Mouse (Mus musculus) G1E (cell line): Measurements from ENCODE around the gene Dek. TPM values are rescaled to one million over a fixed set of nuclear protein-coding genes. Genes with fewer than 3 reads are reported as not detected.

Experiments
- ATAC-seq: 2 replicates; pipeline ENCODE4 v1.8.0; 2016; ENCODE audit warnings: mild to moderate bottlenecking; ENCODE audit not compliant: insufficient number of reproducible peaks, poor library complexity, low FRiP score, severe bottlenecking; ENCODE audit errors: extremely low read depth
- DNase-seq: peaks from one replicate; pipeline ENCODE4 v3.0.0; 2012; ENCODE audit warnings: low spot score
- H3K27me3 ChIP-seq: 2 replicates; pipeline ENCODE4 v1.6.1; 2012; ENCODE audit warnings: mild to moderate bottlenecking, low read length, inconsistent platforms; ENCODE audit not compliant: insufficient read depth
- H3K36me3 ChIP-seq: replicated peaks from 2 replicates; pipeline ENCODE3; 2012; ENCODE audit warnings: mild to moderate bottlenecking, inconsistent platforms
- H3K4me1 ChIP-seq: 2 replicates; pipeline ENCODE4 v1.6.1; 2012; ENCODE audit warnings: low read depth, low read length, inconsistent platforms, mixed read lengths; ENCODE audit not compliant: insufficient read depth
- H3K4me3 ChIP-seq: 2 replicates; pipeline ENCODE4 v1.5.1; 2012; ENCODE audit warnings: low read depth, mild to moderate bottlenecking, inconsistent platforms, low read length, moderate library complexity, mixed read lengths
- H3K9me3 ChIP-seq: replicated peaks from 2 replicates; pipeline ENCODE4 v1.6.1; 2012; ENCODE audit warnings: inconsistent platforms
- CTCF ChIP-seq: IDR thresholded peaks from 2 replicates; pipeline ENCODE4 v1.5.1; 2012; ENCODE audit warnings: low read depth, low read length, inconsistent platforms, mixed read lengths
- GATA1 ChIP-seq: IDR thresholded peaks from 2 replicates; pipeline ENCODE4 v1.6.1; 2012; ENCODE audit warnings: borderline replicate concordance, low read length, inconsistent platforms, mixed read lengths
- GATA2 ChIP-seq: IDR thresholded peaks from 2 replicates; pipeline ENCODE4 v1.6.1; 2012; ENCODE audit warnings: low read depth, low read length, inconsistent platforms, borderline replicate concordance
- POLR2AphosphoS5 ChIP-seq: IDR thresholded peaks from 2 replicates; pipeline ENCODE4 v1.6.1; 2012; ENCODE audit warnings: low read depth, low read length, inconsistent platforms; ENCODE audit not compliant: insufficient replicate concordance
- TAL1 ChIP-seq: conservative IDR thresholded peaks from 2 replicates; pipeline ENCODE4 v1.6.1; 2012; ENCODE audit warnings: low read depth, low read length, inconsistent platforms, mixed read lengths
- polyA plus RNA-seq: library from polyadenylated mRNA; stranded (reverse); fragments of >175 nt; gene quantifications from 2 replicates; pipeline ENCODE4 v1.2.3, GENCODE M21; 2012
- total RNA-seq, 2 experiments: library from RNA; stranded (forward) in 1 of 2; stranded (reverse) in 1 of 2; fragments of 200-1000 nt in 1 of 2; fragments of >200 nt in 1 of 2; fragmentation: Nextera tagmentation in 1 of 2; gene quantifications; 2 replicates each; pipeline ENCODE4 v1.2.3; 2014 to 2017

The Dek gene
- 382 and 385 TPM in 2 replicates for total RNA-seq (2014; fragmentation: Nextera tagmentation)
- 390 and 495 TPM in 2 replicates for total RNA-seq (2017)
- polyA plus RNA-seq: 968 and 1,197 TPM in 2 replicates

GRCm38 (mm10) chr13:47105711-47106579 is at the start of gene Dek:
TSS of gene Dek (minus strand) at chr13:47106201.
- no peak for TF ChIP-seq GATA1
- TF ChIP-seq GATA2: no peak
- H3K27me3 ChIP-seq: no peaks in the 10 kb centered on the region
- peak within 1 kb of the TSS; percentile 86 for H3K4me3 ChIP-seq
- DNase-seq: peak; percentile 80
- H3K4me1 ChIP-seq: peaks cover 51% of the 10 kb centered on the region
- peak; percentile 38 for ATAC-seq
- H3K36me3 ChIP-seq: peaks cover 24% of the 10 kb centered on the region
- H3K9me3 ChIP-seq: no peaks in the 10 kb centered on the region

DNA sequence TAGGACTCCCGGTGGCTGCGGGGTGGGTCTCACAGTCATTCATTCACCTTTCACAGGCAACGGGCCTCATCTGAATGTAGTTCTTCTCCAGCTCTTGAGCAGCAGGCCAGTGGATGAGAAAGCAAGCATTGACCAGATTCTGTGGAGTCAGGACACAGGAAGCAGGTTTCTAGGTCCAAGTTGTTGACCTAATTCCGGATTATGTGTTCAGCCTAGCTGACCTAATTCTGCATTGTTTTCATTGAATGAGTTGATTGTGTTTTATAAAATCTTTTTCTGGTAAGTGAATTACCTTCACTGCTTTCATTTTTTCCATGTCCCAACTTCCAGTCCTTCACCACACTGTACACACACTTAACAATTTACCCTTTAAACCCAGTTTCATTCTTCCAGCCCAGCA is 48.9 kb upstream of the Dek start:
- Histone ChIP-seq H3K36me3 (peaks cover 28% of the 10 kb centered on the region), H3K9me3 (no peaks in the 10 kb centered on the region), H3K4me1 (peaks cover 20% of the 10 kb centered on the region; the same call in 1 of the 2 replicates), H3K4me3 (no peak overlapping the region), H3K27me3 (no peaks in the 10 kb centered on the region)
- DNase-seq (no peak), ATAC-seq (no peak)
- no peak for TF ChIP-seq TAL1
- TF ChIP-seq CTCF: no peak
- no peak for TF ChIP-seq GATA2
- no peak for TF ChIP-seq GATA1
- no peak for TF ChIP-seq POLR2AphosphoS5

DNA sequence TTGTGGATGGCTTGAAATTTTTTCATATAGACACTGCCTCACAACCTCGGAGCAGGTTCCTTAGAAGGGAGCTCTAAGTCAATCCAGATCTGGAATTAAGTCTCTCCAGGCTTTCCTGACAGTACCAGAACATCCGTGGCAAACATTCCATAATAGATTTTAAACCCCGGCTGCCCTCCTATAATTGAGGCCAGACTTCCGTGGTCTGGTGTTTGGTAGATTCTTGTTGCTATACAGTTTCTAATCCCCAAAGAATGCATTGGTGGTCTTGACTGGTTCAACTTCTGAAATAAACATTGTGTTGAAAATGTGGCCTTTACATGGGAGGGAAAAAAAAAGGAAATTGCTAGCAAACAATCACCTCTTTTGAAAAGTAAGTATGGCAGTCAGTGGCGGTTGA is 47.2 kb upstream of the Dek start:
- no peak overlapping the region for H3K4me3 ChIP-seq
- ATAC-seq (no peak), DNase-seq (no peak)
- no peaks in the 10 kb centered on the region for H3K9me3 ChIP-seq
- no peaks in the 10 kb centered on the region for H3K27me3 ChIP-seq
- peaks cover 24% of the 10 kb centered on the region for H3K36me3 ChIP-seq
- TF ChIP-seq GATA1 (no peak), POLR2AphosphoS5 (no peak), CTCF (no peak), GATA2 (no peak), TAL1 (no peak)
- peaks cover 24% of the 10 kb centered on the region for H3K4me1 ChIP-seq

DNA sequence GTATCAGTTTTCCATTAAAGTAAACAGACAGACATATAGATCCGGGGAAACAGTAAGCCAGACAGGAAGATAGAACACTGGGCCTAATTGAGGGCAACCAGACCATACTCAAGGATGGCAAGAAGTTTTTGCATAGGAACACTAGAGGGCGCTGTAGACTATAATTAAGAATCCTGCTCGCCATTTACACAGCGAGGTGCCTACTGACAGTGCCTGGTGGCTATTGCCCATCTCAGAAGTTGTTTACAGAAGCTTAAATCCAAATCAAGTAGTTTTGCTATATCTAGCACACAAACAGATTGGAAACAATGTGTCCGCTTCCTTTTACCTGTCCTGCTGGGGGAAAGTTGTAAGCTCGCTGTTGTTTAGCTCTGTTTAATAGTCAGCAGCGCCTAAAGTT is 46.4 kb upstream of the Dek start:
- no peak for TF ChIP-seq POLR2AphosphoS5
- TF ChIP-seq TAL1: no peak
- no peak for TF ChIP-seq GATA1
- TF ChIP-seq CTCF: peak; percentile 49
- TF ChIP-seq GATA2: no peak
- peaks cover 30% of the 10 kb centered on the region for H3K4me1 ChIP-seq
- no peak overlapping the region for H3K4me3 ChIP-seq
- peaks cover 25% of the 10 kb centered on the region for H3K36me3 ChIP-seq
- DNase-seq (peak; percentile 23), ATAC-seq (no peak; the same call in 1 of the 2 replicates)
- H3K27me3 ChIP-seq: no peaks in the 10 kb centered on the region
- no peaks in the 10 kb centered on the region for H3K9me3 ChIP-seq

DNA sequence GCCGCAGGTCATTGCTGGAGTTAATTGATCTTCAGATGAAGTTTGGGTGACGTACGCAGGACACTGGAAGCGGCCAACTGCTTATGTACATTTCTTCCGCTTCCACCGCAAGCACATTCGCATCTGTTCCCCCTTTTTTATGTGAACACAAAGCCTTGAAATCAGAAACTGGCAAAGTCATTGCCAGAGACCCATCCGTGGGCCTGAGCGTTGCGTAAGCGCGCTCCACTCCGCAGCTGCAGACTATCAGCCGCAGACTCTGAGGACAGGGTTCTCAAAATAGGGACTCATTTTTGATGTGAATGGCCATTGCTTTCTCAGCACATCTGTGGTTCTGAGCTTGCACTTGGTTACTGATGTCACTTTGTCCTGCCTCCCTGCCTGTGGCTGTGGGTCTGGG is 45.1 kb upstream of the Dek start:
- no peak for TF ChIP-seq CTCF
- no peak for TF ChIP-seq TAL1
- TF ChIP-seq GATA2: no peak
- no peak for TF ChIP-seq GATA1
- no peak for TF ChIP-seq POLR2AphosphoS5
- H3K9me3 ChIP-seq: no peaks in the 10 kb centered on the region
- no peaks in the 10 kb centered on the region for H3K27me3 ChIP-seq
- H3K4me1 ChIP-seq: peaks cover 35% of the 10 kb centered on the region
- peaks cover 30% of the 10 kb centered on the region for H3K36me3 ChIP-seq
- no peak overlapping the region for H3K4me3 ChIP-seq
- no peak for DNase-seq
- ATAC-seq: no peak

GRCm38 (mm10) chr13:47149993-47150392 is 44.0 kb upstream of the Dek start:
- TF ChIP-seq GATA2: no peak
- Histone ChIP-seq H3K4me3 (no peak overlapping the region), H3K27me3 (no peaks in the 10 kb centered on the region), H3K9me3 (no peaks in the 10 kb centered on the region), H3K4me1 (peaks cover 35% of the 10 kb centered on the region), H3K36me3 (peaks cover 33% of the 10 kb centered on the region)
- ATAC-seq (no peak), DNase-seq (no peak)
